Mouse (Mus musculus) right cerebral cortex, postnatal 36 days (tissue): ENCODE measurements around the gene Gtpbp4.
"Not testable (repeated sequence)": the region's sequence is repeated elsewhere in the genome, so short reads cannot be mapped to it uniquely, and the experiment has no call there.

ENCODE experiments used
- DNase-seq, 2 experiments: peaks; one replicate each; pipeline ENCODE4 v3.0.0; 2022; ENCODE audit warnings: low spot score in 2 of 2, mixed read lengths in 1 of 2

Gene Gtpbp4

DNA sequence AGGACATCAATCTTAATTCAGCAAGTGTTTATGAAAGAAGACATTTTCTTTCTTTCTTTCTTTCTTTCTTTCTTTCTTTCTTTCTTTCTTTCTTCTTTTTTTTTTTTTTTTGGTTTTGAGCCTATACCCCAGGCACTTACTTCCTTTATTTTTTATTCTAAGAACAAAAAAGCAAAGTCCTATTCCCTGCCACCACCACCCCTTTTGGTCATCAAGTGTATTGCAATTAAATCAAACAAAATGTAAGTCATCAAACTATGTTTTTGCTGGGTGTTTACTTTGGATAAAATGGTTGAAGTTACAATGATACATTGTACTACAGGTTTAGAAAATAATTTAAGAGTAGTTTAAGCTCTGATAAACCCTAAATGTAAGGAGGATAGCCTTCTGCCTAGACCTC, 23.5 kb downstream of the Gtpbp4 start:
- DNase-seq: no peak

DNA sequence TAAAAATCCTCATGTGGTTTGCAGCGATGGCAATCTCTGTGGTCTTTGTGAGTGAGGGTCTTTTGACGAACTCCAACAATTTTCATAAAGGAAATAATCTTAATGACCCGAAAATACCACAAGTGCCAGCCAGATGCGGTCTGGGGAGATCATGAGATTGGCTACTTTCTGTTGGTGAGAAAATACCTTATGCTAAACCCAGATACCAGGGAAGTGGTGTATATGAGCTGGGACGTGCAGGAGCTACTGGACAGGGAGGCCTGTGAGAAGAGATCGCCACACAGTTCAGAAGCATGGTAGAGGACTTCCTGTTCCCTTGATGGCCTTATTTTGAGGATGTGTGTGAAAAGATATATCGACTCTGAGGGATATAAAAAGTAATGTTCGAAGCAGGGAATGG, 28.1 kb downstream of the Gtpbp4 start:
- no peak for DNase-seq

DNA sequence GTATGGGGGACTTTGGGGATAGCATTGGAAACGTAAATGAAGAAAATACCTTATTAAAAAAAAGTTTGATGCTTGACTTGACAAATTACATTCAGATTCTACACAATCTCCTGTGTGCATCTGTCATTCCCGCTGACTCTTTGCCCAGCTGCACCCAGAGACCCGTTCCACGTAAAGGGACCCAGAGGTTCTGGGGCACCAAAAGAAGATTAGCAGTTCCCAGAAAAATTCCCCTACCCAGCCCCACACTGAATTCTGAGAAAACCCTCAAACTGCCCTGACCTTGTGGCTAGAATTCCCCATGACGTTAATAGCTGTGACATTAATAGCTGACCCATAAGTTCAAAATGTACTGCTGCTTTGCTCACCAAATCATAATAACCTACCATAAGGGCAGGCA, 30.7 kb downstream of the Gtpbp4 start:
- no peak for DNase-seq

DNA sequence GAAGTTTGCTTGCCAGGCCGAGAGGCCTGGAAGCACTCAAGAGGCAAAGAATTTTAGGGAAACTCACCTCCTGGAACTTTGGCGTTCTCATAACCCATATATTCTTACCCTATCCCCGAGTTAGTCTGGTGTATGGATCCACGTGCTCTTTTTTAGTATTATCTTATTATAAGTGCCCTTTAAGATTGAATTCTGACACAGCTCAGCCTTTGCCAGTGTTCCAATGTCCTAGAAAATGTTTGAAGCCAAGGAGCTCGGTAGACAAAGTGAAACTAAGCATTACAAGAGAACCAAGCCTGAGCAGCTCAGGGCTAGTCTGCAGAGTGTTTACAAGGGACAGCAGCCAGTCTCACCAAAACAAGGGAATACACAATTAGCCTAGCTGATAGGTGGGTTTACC, 33.6 kb downstream of the Gtpbp4 start:
- DNase-seq: not testable (repeated sequence)

DNA sequence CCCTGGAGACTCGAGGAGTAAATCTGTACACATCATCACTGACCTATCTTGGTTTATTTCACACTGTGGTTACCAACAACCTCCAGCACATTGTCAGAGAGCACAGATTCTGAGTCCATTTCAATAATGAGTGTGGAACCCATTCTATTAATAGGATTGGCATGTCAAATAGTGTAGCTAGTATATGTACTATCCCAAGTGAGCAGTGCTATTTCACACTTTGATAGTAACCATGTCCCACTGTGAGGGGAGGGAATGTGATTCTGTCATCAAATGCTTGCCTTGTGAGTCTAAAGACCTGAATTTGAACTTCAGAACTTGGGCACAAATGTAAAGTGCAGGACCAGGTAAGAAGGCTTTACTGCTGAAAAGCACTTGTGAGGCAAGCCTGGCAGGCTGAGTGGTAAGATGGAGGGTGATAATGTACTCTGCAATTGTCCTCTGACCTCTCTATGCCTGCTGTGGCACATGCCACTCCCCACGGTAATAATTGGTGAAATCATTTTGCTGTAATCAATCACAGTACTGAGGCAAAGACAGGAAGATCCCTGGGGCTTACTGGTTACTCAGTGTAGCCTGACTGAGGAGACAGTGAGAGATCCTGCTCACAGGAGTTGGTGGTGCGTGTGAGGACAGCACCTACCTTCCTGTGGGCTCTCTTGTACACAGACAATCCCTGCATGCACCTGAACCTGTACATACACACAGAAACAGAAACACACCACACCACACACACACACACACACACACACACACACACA, 34.6 kb downstream of the Gtpbp4 start:
- not testable (repeated sequence) for DNase-seq

DNA sequence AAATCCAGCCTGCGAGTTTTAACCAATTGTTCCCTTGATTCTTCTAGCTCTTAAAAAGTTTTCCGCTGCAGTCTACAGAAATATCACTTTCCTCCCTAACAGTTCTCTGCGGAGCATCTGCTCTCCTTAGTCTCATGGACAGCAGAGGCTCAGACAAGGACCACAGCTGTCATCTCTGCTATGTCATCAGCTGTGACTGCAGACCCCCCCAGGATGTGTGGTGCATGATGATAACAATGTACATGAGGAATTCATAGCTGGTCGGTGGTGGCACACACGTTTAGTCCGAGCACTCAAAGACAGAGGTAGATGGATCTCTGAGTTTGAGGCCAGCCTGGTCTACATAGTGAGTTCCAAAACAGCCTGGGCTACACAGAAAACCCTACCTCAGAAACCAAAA, 36.3 kb downstream of the Gtpbp4 start:
- DNase-seq: not testable (repeated sequence)

DNA sequence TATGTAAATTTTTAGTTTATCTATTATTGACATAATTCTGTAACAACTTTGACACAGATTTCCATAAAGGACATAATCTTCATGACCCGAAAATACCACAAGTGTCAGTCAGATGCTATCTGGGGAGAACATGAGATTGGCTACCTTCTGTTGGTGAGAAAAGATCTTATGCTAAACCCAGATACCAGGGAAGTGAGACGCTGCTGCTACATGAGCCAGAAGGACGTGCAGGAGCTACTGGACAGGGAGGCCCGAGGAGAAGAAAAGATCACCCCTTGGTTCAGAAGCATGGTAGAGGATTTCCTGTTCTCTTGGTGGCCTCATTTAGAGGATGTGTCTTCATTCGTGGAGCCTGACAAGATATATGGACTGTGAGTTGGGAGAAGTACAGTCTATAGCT, 36.8 kb downstream of the Gtpbp4 start:
- DNase-seq: not testable (repeated sequence)

DNA sequence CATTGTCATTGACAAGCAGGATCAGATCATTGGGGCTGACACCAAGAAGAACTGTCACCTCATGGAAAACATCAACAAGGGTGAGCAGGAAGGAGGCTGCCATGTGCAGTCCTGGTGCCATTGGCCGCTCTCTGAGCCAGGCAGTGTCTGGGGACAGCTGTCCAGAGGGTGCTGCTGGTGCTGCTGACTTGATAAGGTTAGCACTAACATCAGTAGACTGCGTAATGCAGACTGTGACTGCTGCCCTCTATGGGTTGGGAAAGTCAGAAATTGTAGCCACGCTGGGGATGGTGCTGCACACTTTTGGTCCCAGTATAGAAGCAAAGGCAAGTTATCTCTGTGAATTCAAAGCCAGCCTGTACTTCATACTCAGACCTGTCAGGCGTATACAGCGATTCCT, 39.0 kb downstream of the Gtpbp4 start:
- DNase-seq: not testable (repeated sequence)

DNA sequence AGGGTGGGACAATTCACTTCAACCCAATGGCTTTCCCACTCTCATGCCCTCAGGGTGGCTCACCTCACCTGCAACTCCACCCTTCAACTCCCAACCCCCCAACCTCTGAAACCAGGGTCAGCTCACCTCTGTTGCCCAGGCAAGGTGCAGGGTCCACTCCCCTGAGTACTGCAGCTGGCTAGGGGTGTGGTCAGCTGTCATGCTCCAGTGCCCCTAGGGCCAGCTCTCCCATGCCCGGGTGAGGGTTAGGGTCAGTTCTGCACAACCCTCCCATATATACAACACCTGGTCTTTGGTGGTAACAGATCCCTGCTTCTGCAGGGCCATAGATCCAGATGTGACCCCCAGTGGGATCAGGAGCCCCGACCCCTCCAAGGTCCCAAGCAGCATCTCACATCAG, 40.8 kb downstream of the Gtpbp4 start:
- DNase-seq: not testable (repeated sequence)

DNA sequence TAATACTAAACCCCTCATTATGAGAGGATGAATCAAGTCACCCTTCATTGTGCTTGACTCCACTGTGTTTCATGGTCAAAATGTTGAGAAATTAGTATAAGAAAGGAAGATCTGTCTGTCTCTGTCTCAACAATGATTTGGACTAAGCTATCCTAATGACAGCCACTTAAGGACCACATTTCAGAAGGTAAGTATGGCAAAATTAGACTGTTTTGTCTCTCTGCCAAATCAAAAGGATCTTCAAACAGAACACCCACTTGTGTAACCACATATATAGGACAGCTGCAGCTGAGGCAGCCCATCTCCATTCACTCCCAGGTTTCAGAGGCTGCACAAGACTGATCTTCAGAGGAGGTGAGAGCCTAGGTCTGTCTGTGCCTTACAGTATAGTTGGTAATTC, 43.3 kb downstream of the Gtpbp4 start, which contains the start of gene Idi2:
Gene Idi2 (plus strand): TSS at position 301 of the 400 bp plus-strand sequence.
- not testable (repeated sequence) for DNase-seq

DNA sequence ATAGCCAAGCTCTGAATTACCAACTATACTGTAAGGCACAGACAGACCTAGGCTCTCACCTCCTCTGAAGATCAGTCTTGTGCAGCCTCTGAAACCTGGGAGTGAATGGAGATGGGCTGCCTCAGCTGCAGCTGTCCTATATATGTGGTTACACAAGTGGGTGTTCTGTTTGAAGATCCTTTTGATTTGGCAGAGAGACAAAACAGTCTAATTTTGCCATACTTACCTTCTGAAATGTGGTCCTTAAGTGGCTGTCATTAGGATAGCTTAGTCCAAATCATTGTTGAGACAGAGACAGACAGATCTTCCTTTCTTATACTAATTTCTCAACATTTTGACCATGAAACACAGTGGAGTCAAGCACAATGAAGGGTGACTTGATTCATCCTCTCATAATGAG, 47.8 kb downstream of the Gtpbp4 start, which contains the start of gene Gm9745:
Gene Gm9745 (minus strand): TSS at position 101 of the 400 bp plus-strand sequence.
- not testable (repeated sequence) for DNase-seq

DNA sequence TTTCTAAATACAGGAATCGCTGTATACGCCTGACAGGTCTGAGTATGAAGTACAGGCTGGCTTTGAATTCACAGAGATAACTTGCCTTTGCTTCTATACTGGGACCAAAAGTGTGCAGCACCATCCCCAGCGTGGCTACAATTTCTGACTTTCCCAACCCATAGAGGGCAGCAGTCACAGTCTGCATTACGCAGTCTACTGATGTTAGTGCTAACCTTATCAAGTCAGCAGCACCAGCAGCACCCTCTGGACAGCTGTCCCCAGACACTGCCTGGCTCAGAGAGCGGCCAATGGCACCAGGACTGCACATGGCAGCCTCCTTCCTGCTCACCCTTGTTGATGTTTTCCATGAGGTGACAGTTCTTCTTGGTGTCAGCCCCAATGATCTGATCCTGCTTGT, 52.1 kb downstream of the Gtpbp4 start:
- not testable (repeated sequence) for DNase-seq

DNA sequence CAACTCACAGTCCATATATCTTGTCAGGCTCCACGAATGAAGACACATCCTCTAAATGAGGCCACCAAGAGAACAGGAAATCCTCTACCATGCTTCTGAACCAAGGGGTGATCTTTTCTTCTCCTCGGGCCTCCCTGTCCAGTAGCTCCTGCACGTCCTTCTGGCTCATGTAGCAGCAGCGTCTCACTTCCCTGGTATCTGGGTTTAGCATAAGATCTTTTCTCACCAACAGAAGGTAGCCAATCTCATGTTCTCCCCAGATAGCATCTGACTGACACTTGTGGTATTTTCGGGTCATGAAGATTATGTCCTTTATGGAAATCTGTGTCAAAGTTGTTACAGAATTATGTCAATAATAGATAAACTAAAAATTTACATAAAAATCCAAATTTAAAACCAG, 54.2 kb downstream of the Gtpbp4 start:
- not testable (repeated sequence) for DNase-seq

DNA sequence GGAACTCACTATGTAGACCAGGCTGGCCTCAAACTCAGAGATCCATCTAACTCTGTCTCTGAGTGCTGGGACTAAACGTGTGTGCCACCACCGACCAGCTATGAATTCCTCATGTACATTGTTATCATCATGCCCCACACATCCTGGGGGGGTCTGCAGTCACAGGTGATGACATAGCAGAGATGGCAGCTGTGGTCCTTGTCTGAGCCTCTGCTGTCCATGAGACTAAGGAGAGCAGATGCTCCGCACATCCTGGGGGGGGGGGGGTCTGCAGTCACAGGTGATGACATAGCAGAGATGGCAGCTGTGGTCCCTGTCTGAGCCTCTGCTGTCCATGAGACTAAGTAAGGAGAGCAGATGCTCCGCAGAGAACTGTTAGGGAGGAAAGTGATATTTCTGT, 54.8 kb downstream of the Gtpbp4 start:
- DNase-seq: not testable (repeated sequence)

DNA sequence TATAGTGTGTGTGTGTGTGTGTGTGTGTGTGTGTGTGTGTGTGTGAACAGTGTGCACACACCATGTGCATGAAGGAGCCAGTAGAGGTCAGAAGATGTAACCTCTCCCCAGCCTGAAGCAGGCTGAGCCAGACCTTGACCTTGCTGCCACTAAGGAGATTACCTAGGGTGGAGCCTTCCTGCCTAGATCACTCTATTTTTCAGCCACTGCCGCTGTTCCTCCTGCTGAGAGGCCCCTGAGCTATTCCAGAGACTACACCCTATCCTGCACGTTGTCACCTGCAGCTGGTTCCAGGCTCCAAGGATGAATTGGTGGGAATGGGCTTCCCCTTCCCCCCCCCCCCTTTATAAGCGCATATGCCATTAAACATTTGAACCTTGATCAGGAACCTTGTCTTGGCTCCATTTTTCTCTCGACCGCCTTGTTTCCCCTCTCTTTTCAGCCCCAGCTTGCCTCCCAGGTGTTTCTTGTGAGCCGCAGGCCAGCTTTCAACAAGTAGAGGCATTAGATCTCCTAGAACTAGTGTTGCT, 58.2 kb downstream of the Gtpbp4 start:
- DNase-seq: not testable (repeated sequence)

DNA sequence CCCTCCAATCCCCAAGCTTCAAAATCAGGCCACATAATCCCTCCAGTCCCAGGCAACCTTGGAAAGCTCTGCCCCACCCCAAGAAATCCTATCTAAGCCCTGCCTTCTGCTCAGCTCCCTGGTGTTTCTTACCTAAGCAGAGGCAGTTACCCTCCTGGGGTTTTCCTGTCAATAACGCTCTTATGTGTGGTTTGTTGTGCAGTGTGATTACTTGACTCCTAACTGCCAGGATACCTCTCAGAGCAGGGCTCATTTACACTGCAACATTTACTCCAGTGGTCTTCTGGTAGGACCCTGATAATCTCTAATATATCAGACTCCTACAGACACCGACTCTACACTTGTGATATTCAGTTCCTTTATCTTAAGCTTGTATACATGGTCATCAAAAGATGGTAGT, 62.4 kb downstream of the Gtpbp4 start:
- DNase-seq: no peak
